ENCODE assay signal across 8 mouse cellular contexts in the genomic region with DNA sequence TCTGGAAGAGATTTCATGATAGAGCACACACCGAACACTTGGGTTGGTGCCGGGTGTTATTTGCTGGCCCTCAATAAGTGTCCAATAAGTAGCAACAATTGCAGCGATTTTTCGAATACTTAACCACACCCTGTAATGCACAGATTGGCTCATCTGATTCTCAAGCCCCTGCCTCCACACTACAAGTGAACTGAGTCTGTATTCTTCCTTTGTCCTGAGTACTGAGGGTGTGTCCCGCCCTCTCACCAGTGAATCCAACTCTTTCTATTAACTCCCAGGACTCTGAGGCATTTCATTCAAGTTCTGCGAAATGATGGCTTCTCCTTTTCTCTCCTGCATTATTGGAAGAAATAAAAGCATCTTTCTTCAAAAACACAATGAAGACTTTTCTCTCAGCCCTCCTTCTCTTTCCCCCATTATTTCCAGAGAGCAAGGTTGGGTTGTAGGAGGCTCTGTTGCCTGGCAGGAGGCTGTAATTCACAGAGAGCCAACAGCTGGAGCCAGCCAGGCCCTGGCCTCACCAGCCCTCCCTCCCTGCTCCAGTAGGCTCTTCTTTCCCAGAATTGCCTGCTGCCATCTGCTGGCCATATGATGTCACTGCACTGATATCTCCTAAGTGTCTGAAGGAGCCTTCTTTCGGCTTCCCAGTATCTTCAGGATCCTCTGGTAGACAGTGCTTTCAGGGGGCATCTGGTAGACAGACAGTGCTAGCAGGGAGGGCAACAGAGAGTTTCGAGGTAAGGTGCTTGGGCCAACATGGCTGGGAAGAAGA. TPM values are rescaled to one million over a fixed set of nuclear protein-coding genes. Genes with fewer than 3 reads are reported as not detected.
DNase-seq lines count a peak whose midpoint lies in the region; ATAC-seq and TF ChIP-seq lines count a peak whose summit lies in the region.

No protein-coding gene starts in this region.

- peaks cover 11% of the 10 kb centered on the region; the same call in 1 of the 2 replicates for H3K4me1 ChIP-seq in embryonic facial prominence, embryonic 12.5 days
- peaks cover 6% of the 10 kb centered on the region for H3K4me1 ChIP-seq in heart, adult 2 months (ENCODE audit: control insufficient read depth, insufficient read depth, low read length)
- H3K4me1 ChIP-seq in kidney, adult 2 months (ENCODE audit: control insufficient read depth, insufficient read depth, low read length) = no peaks in the 10 kb centered on the region
- no peaks in the 10 kb centered on the region for H3K4me1 ChIP-seq in limb, embryonic 11.5 days (ENCODE audit: control insufficient read depth, insufficient read depth, low read length)
- H3K4me1 ChIP-seq in midbrain, embryonic 14.5 days (ENCODE audit: control insufficient read depth, insufficient read depth, low read length) = peaks cover 1% of the 10 kb centered on the region; the same call in 1 of the 2 replicates

- no peak overlapping the region for H3K4me2 ChIP-seq in embryonic facial prominence, embryonic 12.5 days (replicated peaks)
- no peak overlapping the region for H3K4me2 ChIP-seq in limb, embryonic 11.5 days (ENCODE audit: low read depth, severe bottlenecking)
- no peak overlapping the region for H3K4me2 ChIP-seq in midbrain, embryonic 14.5 days (ENCODE audit: low read length)

- ATAC-seq in embryonic facial prominence, embryonic 12.5 days (ENCODE audit: insufficient number of reproducible peaks, insufficient read depth, low FRiP score, low TSS enrichment) = peak; percentile 81
- 0 out of 2 replicates have a peak, but pooled peaks have one; percentile 71 for ATAC-seq in limb, embryonic 11.5 days (ENCODE audit: insufficient number of reproducible peaks, low FRiP score, low TSS enrichment, low read depth)
- ATAC-seq in midbrain, embryonic 14.5 days (ENCODE audit: low FRiP score, low TSS enrichment) = peak; percentile 89

- H3K9me3 ChIP-seq in embryonic facial prominence, embryonic 12.5 days = 0 out of 2 replicates have a peak, but pooled peaks cover 2% of the 10 kb centered on the region
- H3K9me3 ChIP-seq in limb, embryonic 11.5 days (ENCODE audit: control insufficient read depth, low read length) = no peaks in the 10 kb centered on the region
- no peaks in the 10 kb centered on the region for H3K9me3 ChIP-seq in midbrain, embryonic 14.5 days (ENCODE audit: control insufficient read depth, low read length)

- WGBS in embryonic facial prominence, embryonic 12.5 days = 71% methylated on average over 8 of the region's 8 CpGs
- WGBS in heart, adult 2 months = 57% methylated on average over 8 of the region's 8 CpGs
- 61% methylated on average over 8 of the region's 8 CpGs for WGBS in kidney, adult 2 months
- WGBS in limb, embryonic 11.5 days = 83% methylated on average over 8 of the region's 8 CpGs
- 46% methylated on average over 8 of the region's 8 CpGs for WGBS in midbrain, embryonic 14.5 days

- H3K27me3 ChIP-seq in embryonic facial prominence, embryonic 12.5 days = no peaks in the 10 kb centered on the region
- H3K27me3 ChIP-seq in heart, adult 2 months (ENCODE audit: control insufficient read depth, insufficient read depth, low read length) = no peaks in the 10 kb centered on the region
- no peaks in the 10 kb centered on the region for H3K27me3 ChIP-seq in kidney, adult 2 months (replicated peaks; ENCODE audit: control insufficient read depth, insufficient read depth, low read length)
- H3K27me3 ChIP-seq in limb, embryonic 11.5 days (ENCODE audit: control insufficient read depth, insufficient read depth, low read length) = no peaks in the 10 kb centered on the region
- no peaks in the 10 kb centered on the region for H3K27me3 ChIP-seq in midbrain, embryonic 14.5 days (ENCODE audit: control insufficient read depth, insufficient read depth, low read length)

- peak; percentile 100; the same call in 1 of the 2 replicates for TF ChIP-seq CTCF in heart, adult 2 months (IDR thresholded peaks at IDR 0.05)
- TF ChIP-seq CTCF in kidney, adult 2 months (conservative IDR thresholded peaks at IDR 0.05; ENCODE audit: insufficient read depth, insufficient read length, low read depth, low read length) = peak; percentile 94

- peak; percentile 36 for DNase-seq in 3134 (ENCODE audit: extremely low read depth, insufficient read length, low spot score)
- DNase-seq in adrenal gland, postnatal 36 days = peak; percentile 83 to 86
- DNase-seq in heart, adult 2 months = peak; percentile 84 to 87
- DNase-seq in kidney, adult 2 months = peak; percentile 85
- DNase-seq in limb, embryonic 11.5 days (ENCODE audit: low spot score) = peak; percentile 81
- DNase-seq in midbrain, embryonic 14.5 days = peak; percentile 94
- DNase-seq in spleen, adult 12 weeks (ENCODE audit: low spot score) = peak; percentile 57

- no peaks in the 10 kb centered on the region for H3K36me3 ChIP-seq in embryonic facial prominence, embryonic 12.5 days
- H3K36me3 ChIP-seq in heart, adult 2 months (ENCODE audit: control insufficient read depth, insufficient read depth, low read length) = no peaks in the 10 kb centered on the region
- no peaks in the 10 kb centered on the region for H3K36me3 ChIP-seq in kidney, adult 2 months (ENCODE audit: control insufficient read depth, insufficient read depth, low read length)
- no peaks in the 10 kb centered on the region for H3K36me3 ChIP-seq in limb, embryonic 11.5 days (ENCODE audit: control insufficient read depth, insufficient read depth, low read length)
- H3K36me3 ChIP-seq in midbrain, embryonic 14.5 days (ENCODE audit: control insufficient read depth, insufficient read depth, low read length) = no peaks in the 10 kb centered on the region

- intact Hi-C loops in heart, adult 2 months (cut with DNase I) = loop anchor here (1.0 to 5.0 kb wide), 4 partner anchors 35 to 164 kb away; partner anchors contain the start of gene Sh3glb1

- H3K27ac ChIP-seq in embryonic facial prominence, embryonic 12.5 days = no peak overlapping the region
- H3K27ac ChIP-seq in heart, adult 2 months = peak overlapping the region; percentile 55
- H3K27ac ChIP-seq in kidney, adult 2 months (ENCODE audit: insufficient read depth, low read depth, low read length) = 0 out of 2 replicates have a peak overlapping the region, but pooled peaks have one; percentile 18
- H3K27ac ChIP-seq in limb, embryonic 11.5 days (replicated peaks; ENCODE audit: low read depth, low read length) = no peak overlapping the region
- H3K27ac ChIP-seq in midbrain, embryonic 14.5 days (replicated peaks; ENCODE audit: low read depth, low read length) = no peak overlapping the region

- TF ChIP-seq POLR2A in heart, adult 2 months (IDR thresholded peaks at IDR 0.05; ENCODE audit: insufficient read depth, low read depth, low read length) = no peak
- no peak for TF ChIP-seq POLR2A in kidney, adult 2 months (IDR thresholded peaks at IDR 0.05; ENCODE audit: low read depth, low read length)

- TF ChIP-seq EP300 in heart, adult 2 months (IDR thresholded peaks at IDR 0.05; ENCODE audit: insufficient read depth, low read depth, low read length) = peak; percentile 77; the same call in 1 of the 2 replicates

- no peak overlapping the region for H3K4me3 ChIP-seq in embryonic facial prominence, embryonic 12.5 days
- H3K4me3 ChIP-seq in heart, adult 2 months = peak overlapping the region; percentile 34
- H3K4me3 ChIP-seq in kidney, adult 2 months (ENCODE audit: insufficient read depth, low read depth, low read length) = no peak overlapping the region
- H3K4me3 ChIP-seq in limb, embryonic 11.5 days (ENCODE audit: low read depth, low read length) = no peak overlapping the region
- H3K4me3 ChIP-seq in midbrain, embryonic 14.5 days (replicated peaks; ENCODE audit: low read depth, low read length) = no peak overlapping the region

- H3K79me2 ChIP-seq in heart, adult 2 months (replicated peaks; ENCODE audit: control insufficient read depth, insufficient read depth, low read length) = no peaks in the 10 kb centered on the region

- H3K9ac ChIP-seq in embryonic facial prominence, embryonic 12.5 days = no peak overlapping the region
- no peak overlapping the region; the same call in 1 of the 2 replicates for H3K9ac ChIP-seq in heart, adult 2 months (ENCODE audit: low read depth, low read length)
- no peak overlapping the region for H3K9ac ChIP-seq in limb, embryonic 11.5 days (ENCODE audit: low read length)
- no peak overlapping the region for H3K9ac ChIP-seq in midbrain, embryonic 14.5 days (replicated peaks; ENCODE audit: low read length)

RNA-seq across cellular contexts. Expression of gene Selenof, which starts 46.7 kb away (rescaled TPM):
- 100 to 1,000 TPM; 354 to 359 TPM for total RNA-seq in adrenal gland, postnatal 36 days (2021)
- 508 and 511 TPM in 2 replicates for polyA plus RNA-seq in embryonic facial prominence, embryonic 12.5 days (2016; fragmentation: Nextera tagmentation; extraction: Ambion mirVana)
- total RNA-seq in heart, adult 2 months (2021) = 100 to 1,000 TPM; 127 to 136 TPM
- 97.2 and 155 TPM in 2 replicates for polyA plus RNA-seq in heart, adult 2 months (2012; rRNA removed)
- 215 and 275 TPM in 2 replicates for polyA plus RNA-seq in kidney, adult 2 months (2012; rRNA removed)
- polyA plus RNA-seq in limb, embryonic 11.5 days (2014; fragmentation: Nextera tagmentation; extraction: Ambion mirVana) = 368 and 386 TPM in 2 replicates
- 453 and 517 TPM in 2 replicates for polyA plus RNA-seq in midbrain, embryonic 14.5 days (2014; fragmentation: Nextera tagmentation; extraction: Ambion mirVana)

RNA-seq across cellular contexts. Expression of gene Hs2st1, which starts 46.9 kb away (rescaled TPM):
- total RNA-seq in adrenal gland, postnatal 36 days (2021) = 10 to 100 TPM; 15.9 to 19.2 TPM
- 25.2 and 27.0 TPM in 2 replicates for polyA plus RNA-seq in embryonic facial prominence, embryonic 12.5 days (2016; fragmentation: Nextera tagmentation; extraction: Ambion mirVana)
- total RNA-seq in heart, adult 2 months (2021) = 1 to 10 TPM; 7.2 to 8.4 TPM
- polyA plus RNA-seq in heart, adult 2 months (2012; rRNA removed) = 2.3 and 5.2 TPM in 2 replicates
- 4.9 and 5.2 TPM in 2 replicates for polyA plus RNA-seq in kidney, adult 2 months (2012; rRNA removed)
- polyA plus RNA-seq in limb, embryonic 11.5 days (2014; fragmentation: Nextera tagmentation; extraction: Ambion mirVana) = 14.1 and 14.8 TPM in 2 replicates
- 16.1 and 16.2 TPM in 2 replicates for polyA plus RNA-seq in midbrain, embryonic 14.5 days (2014; fragmentation: Nextera tagmentation; extraction: Ambion mirVana)

Comparison
In these comparisons a context has a peak if more than half of its experiments do, and no peak if none do; other contexts are left out.
1. DNase-seq: peak in every context shown above with its lines; median percentile 94 in midbrain, embryonic 14.5 days; 86 in heart, adult 2 months; 85 in kidney, adult 2 months; 84 in adrenal gland, postnatal 36 days; 81 in limb, embryonic 11.5 days; 57 in spleen, adult 12 weeks; 36 in 3134.
2. H3K27ac ChIP-seq: peak in heart, adult 2 months (single experiment) and kidney, adult 2 months (single experiment); none in embryonic facial prominence, embryonic 12.5 days (single experiment), limb, embryonic 11.5 days (single experiment) and midbrain, embryonic 14.5 days (single experiment).
3. Peak in every context shown above with its lines, with median percentiles within 50 percentile points of each other: ATAC-seq.